Mouse (Mus musculus) C2C12 (cell line): ENCODE results near the gene Treh.

Experiments used
- MAX ChIP-seq: IDR thresholded peaks from one replicate; pipeline ENCODE4 v1.6.1; 2011; ENCODE audit warnings: mild to moderate bottlenecking, control low read depth
- USF1 ChIP-seq: IDR thresholded peaks from one replicate; pipeline ENCODE4 v1.6.1; 2011; ENCODE audit warnings: low read depth, mild to moderate bottlenecking, control low read depth, moderate library complexity

DNA sequence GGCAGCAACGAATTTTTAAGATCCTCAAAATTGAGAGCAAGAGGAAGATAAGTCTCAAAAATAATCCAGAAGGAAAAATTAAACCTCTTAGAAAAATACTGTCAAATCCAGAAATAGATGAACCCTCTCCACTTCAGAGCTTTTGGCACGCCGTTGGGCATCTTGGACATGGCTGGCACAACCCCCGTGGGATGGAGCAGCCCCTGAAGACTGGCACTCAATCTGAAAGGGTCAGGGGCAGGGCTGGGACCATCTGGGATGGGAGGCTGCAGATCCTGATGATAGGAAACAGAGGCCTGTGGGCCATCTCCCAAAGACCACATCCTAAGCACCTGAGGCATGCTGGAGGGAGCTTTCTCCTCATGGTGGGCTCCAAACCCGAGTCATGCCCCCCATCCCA is 37.2 kb downstream of the Treh start:
- no peak for TF ChIP-seq USF1
- no peak for TF ChIP-seq MAX
